Mouse (Mus musculus): ENCODE measurements around the gene Txnrd2.

DNA sequence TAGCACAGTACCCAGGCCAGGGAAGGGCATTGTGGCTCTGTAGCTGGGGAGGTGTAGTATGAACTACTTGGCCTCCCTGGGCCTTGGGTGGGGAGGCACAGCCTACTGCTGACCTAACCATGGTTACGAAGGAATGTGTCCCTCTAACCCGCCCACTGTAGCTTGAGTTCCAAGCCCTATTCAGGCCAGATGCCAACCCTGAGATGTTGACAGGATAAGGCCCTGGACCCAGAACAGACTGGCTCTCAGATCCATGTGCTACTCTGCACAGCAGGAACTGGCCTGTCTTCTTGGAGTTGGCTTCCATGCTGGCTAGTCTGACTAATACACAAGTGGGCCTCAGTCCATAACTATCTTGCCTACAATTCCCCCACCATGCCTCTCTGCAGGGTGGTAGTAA lies 30.0 kb upstream of the Txnrd2 start:
- TF ChIP-seq HCFC1 (IDR thresholded peaks at IDR 0.05; ENCODE audit: borderline replicate concordance, insufficient read depth, low read length) = no peak
- TF ChIP-seq CHD2 (IDR thresholded peaks at IDR 0.05; ENCODE audit: low read depth, low read length) = no peak
- no peak for TF ChIP-seq MAFK (IDR thresholded peaks at IDR 0.05; ENCODE audit: insufficient read depth, low read depth, low read length)
- no peak for TF ChIP-seq ZNF384 (IDR thresholded peaks at IDR 0.05; ENCODE audit: low read depth, low read length)
- TF ChIP-seq ZC3H11A (IDR thresholded peaks at IDR 0.05; ENCODE audit: borderline replicate concordance, low read depth, low read length) = no peak

Measured in ES-E14 (cell line).